In the genomic region with DNA sequence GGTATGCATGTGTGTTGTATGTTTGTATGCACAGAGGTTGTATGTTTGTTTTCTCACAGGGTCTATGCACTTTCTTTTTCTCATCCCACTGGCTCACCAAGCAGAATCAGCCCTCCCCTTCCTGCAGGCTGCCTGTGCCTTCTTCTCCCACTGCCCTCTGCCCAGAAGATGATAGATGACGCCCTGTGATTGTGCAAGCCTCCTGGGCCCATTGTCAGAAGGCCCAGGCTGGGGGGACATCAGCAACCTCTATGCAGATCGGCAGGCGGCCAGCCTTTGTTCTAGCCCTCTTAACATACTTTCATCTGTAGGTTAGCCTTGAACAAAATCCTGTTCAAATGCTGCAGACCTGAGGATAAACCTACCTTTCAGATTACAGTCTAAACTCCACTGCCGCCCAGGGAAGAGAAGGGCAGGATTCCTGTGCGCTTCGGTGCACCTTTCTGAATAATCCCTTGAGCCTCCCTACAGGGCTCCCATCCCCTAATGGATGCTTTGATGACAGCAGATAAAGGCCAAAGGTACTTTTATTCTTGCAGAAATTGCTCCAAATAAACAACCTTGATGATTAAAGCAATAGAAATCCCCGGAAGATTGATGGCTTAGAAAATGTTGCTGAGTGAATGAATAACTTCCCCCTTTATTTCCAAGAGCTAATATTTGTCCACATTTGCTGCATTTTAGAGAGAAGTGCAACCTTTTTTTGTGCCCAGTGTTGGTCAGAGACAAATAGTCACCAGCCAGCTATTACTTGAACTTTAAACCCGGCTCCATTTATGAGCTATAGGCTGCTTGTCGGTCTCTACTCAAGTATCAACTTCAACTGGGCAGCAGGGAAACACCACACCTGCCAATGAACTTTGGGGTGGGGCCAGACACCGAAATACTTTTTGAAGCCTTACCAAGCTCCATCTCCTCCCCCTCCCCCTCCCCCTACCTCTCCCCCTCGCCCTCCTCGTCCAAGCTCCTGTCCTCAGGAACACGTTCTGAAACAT, we compare ENCODE assay signal across 9 mouse cellular contexts.
DNase-seq lines count a peak whose midpoint lies in the region; ATAC-seq lines count a peak whose summit lies in the region.
"Had no signal": no experiment of that assay in that cellular context is flagged by ENCODE, and none has a peak within 500 bp of the region (broad histone marks: within the 10 kb centered on the region; RNA-seq: fewer than 3 reads in every experiment).

No protein-coding gene starts in this region.

- H3K27ac ChIP-seq in liver, embryonic 13.5 days, result no peak overlapping the region
- no peak overlapping the region for H3K27ac ChIP-seq in liver, embryonic 11.5 days (ENCODE audit: low read depth, low read length)
- no peak overlapping the region for H3K27ac ChIP-seq in neural tube, embryonic 11.5 days (ENCODE audit: low read depth, low read length)
- H3K27ac ChIP-seq: embryonic facial prominence, embryonic 12.5 days had no signal

- no peak overlapping the region for H3K9ac ChIP-seq in liver, embryonic 13.5 days
- no peak overlapping the region for H3K9ac ChIP-seq in liver, embryonic 11.5 days (ENCODE audit: low read depth, low read length)
- no peak overlapping the region for H3K9ac ChIP-seq in neural tube, embryonic 11.5 days (ENCODE audit: low read length)
- H3K9ac ChIP-seq: embryonic facial prominence, embryonic 12.5 days had no signal

- no peaks in the 10 kb centered on the region for H3K9me3 ChIP-seq in liver, embryonic 13.5 days (replicated peaks)
- no peaks in the 10 kb centered on the region for H3K9me3 ChIP-seq in liver, embryonic 11.5 days (ENCODE audit: control insufficient read depth, low read length)
- H3K9me3 ChIP-seq in neural tube, embryonic 11.5 days (ENCODE audit: control insufficient read depth, low read length), result no peaks in the 10 kb centered on the region
- H3K9me3 ChIP-seq: embryonic facial prominence, embryonic 12.5 days had no signal

- no peak overlapping the region for H3K4me2 ChIP-seq in liver, embryonic 13.5 days
- no peak overlapping the region for H3K4me2 ChIP-seq in liver, embryonic 11.5 days
- H3K4me2 ChIP-seq in neural tube, embryonic 11.5 days (ENCODE audit: low read depth), result no peak overlapping the region
- H3K4me2 ChIP-seq: embryonic facial prominence, embryonic 12.5 days had no signal

- H3K36me3 ChIP-seq in liver, embryonic 13.5 days, result no peaks in the 10 kb centered on the region
- H3K36me3 ChIP-seq in liver, embryonic 11.5 days (ENCODE audit: control insufficient read depth, insufficient read depth, low read length), result no peaks in the 10 kb centered on the region
- no peaks in the 10 kb centered on the region for H3K36me3 ChIP-seq in neural tube, embryonic 11.5 days (ENCODE audit: control insufficient read depth, insufficient read depth, low read length)
- H3K36me3 ChIP-seq: embryonic facial prominence, embryonic 12.5 days had no signal

- ATAC-seq in liver, embryonic 13.5 days (ENCODE audit: low read depth), result peak; percentile 23; the same call in 1 of the 2 replicates
- ATAC-seq in liver, embryonic 11.5 days (replicated peaks; ENCODE audit: low FRiP score), result no peak
- ATAC-seq in neural tube, embryonic 11.5 days (ENCODE audit: insufficient read depth, low FRiP score, low TSS enrichment), result no peak

- H3K4me3 ChIP-seq in liver, embryonic 13.5 days (replicated peaks), result no peak overlapping the region
- no peak overlapping the region for H3K4me3 ChIP-seq in liver, embryonic 11.5 days (ENCODE audit: low read depth, low read length)
- no peak overlapping the region for H3K4me3 ChIP-seq in neural tube, embryonic 11.5 days (ENCODE audit: low read depth, low read length)
- H3K4me3 ChIP-seq: embryonic facial prominence, embryonic 12.5 days had no signal

- H3K27me3 ChIP-seq in liver, embryonic 13.5 days, result no peaks in the 10 kb centered on the region
- no peaks in the 10 kb centered on the region for H3K27me3 ChIP-seq in liver, embryonic 11.5 days (replicated peaks; ENCODE audit: control insufficient read depth, insufficient read depth, low read length)
- no peaks in the 10 kb centered on the region for H3K27me3 ChIP-seq in neural tube, embryonic 11.5 days (ENCODE audit: control insufficient read depth, insufficient read depth, low read length)
- H3K27me3 ChIP-seq: embryonic facial prominence, embryonic 12.5 days had no signal

- peaks cover 5% of the 10 kb centered on the region; the same call in 1 of the 2 replicates for H3K4me1 ChIP-seq in liver, embryonic 13.5 days (replicated peaks)
- H3K4me1 ChIP-seq in liver, embryonic 11.5 days (replicated peaks; ENCODE audit: control insufficient read depth, insufficient read depth, low read length), result no peaks in the 10 kb centered on the region; the same call in 1 of the 2 replicates
- 0 out of 2 replicates have a peak, but pooled peaks cover 5% of the 10 kb centered on the region for H3K4me1 ChIP-seq in neural tube, embryonic 11.5 days (ENCODE audit: control insufficient read depth, insufficient read depth, low read length)
- H3K4me1 ChIP-seq: embryonic facial prominence, embryonic 12.5 days had no signal

- no peak for DNase-seq in liver, embryonic 13.5 days
- DNase-seq in liver, embryonic 11.5 days (ENCODE audit: low spot score), result no peak
- DNase-seq in adrenal gland, postnatal 14 days, result peak; percentile 52
- DNase-seq in embryo, embryonic 9.5 days (ENCODE audit: extremely low spot score), result peak; percentile 29
- DNase-seq in neural tube, embryonic 11.5 days (ENCODE audit: low spot score), result peak; percentile 39
- no peak for DNase-seq in B cell, adult 2 months
- no peak for DNase-seq in layer of hippocampus, postnatal 25 days (ENCODE audit: extremely low spot score in 1 of 2, low spot score in 1 of 2)
- DNase-seq: left cerebral cortex, postnatal 4 days had no signal

- WGBS in liver, embryonic 13.5 days (ENCODE audit: insufficient replicate concordance), result 62% methylated on average over 13 of the region's 13 CpGs
- 62% methylated on average over 13 of the region's 13 CpGs for WGBS in liver, embryonic 11.5 days
- WGBS in neural tube, embryonic 11.5 days, result 46% methylated on average over 13 of the region's 13 CpGs

Comparison
In these comparisons a context has a peak if more than half of its experiments do, and no peak if none do; other contexts are left out.
1. DNase-seq: peak in adrenal gland, postnatal 14 days (single experiment), embryo, embryonic 9.5 days (single experiment) and neural tube, embryonic 11.5 days (single experiment); none in liver, embryonic 13.5 days (single experiment), liver, embryonic 11.5 days (single experiment), B cell, adult 2 months (0 of 2) and layer of hippocampus, postnatal 25 days (0 of 2).